Mouse (Mus musculus): ENCODE measurements at regions not wholly inside any gene's neighbourhood (a gene's known extent, or its start where the extent isn't known, plus 50 kb on each side); places are given as distances from the start of the nearest gene placed in this dataset.

GRCm38 (mm10) chr15:103087204-103087603 is 68.5 kb downstream of the Hoxc4 start (continued):
- TF ChIP-seq HCFC1 (IDR thresholded peaks at IDR 0.05; ENCODE audit: low read depth, low read length) (no peak), POLR2AphosphoS5 (IDR thresholded peaks at IDR 0.05; ENCODE audit: borderline replicate concordance, low read depth, low read length) (no peak), SMC3 (IDR thresholded peaks at IDR 0.05; ENCODE audit: low read depth, low read length) (no peak), MAX (IDR thresholded peaks at IDR 0.05; ENCODE audit: low read length) (peak; percentile 82), TBP (IDR thresholded peaks at IDR 0.05; ENCODE audit: low read depth, low read length) (no peak), MXI1 (IDR thresholded peaks at IDR 0.05; ENCODE audit: low read depth, low read length) (peak; percentile 78; the same call in 1 of the 2 replicates), SIN3A (IDR thresholded peaks at IDR 0.05; ENCODE audit: low read length) (peak; percentile 55), MYB (IDR thresholded peaks at IDR 0.05; ENCODE audit: low read depth, low read length) (no peak), KAT2A (conservative IDR thresholded peaks at IDR 0.05; ENCODE audit: low read depth, low read length) (no peak), ZC3H11A (IDR thresholded peaks at IDR 0.05; ENCODE audit: low read depth, low read length) (no peak), TCF12 (IDR thresholded peaks at IDR 0.05; ENCODE audit: low read depth, low read length) (0 out of 2 replicates have a peak, but pooled peaks have one; percentile 23)

GRCm38 (mm10) chr15:103086672-103087069 is 67.9 kb downstream of the Hoxc4 start:
- Histone ChIP-seq H3K9me3 (replicated peaks; ENCODE audit: insufficient read depth, low read length) (no peaks in the 10 kb centered on the region), H3K27ac (ENCODE audit: control insufficient read depth, low read depth, low read length) (no peak overlapping the region), H3K9ac (ENCODE audit: control insufficient read depth, low read depth, low read length, poor library complexity, severe bottlenecking) (no peak overlapping the region), H3K4me1 (ENCODE audit: control insufficient read depth in 1 of 2, insufficient read depth in 2 of 2, low read length in 2 of 2) (peaks cover 13 to 43% of the 10 kb centered on the region in 2 experiments), H3K79me2 (ENCODE audit: control insufficient read depth, insufficient read depth, low read length, poor library complexity) (no peaks in the 10 kb centered on the region), H3K4me3 (ENCODE audit: control insufficient read depth in 1 of 2, insufficient read depth in 1 of 2, low read depth in 2 of 2, low read length in 2 of 2) (no peak overlapping the region), H3K36me3 (ENCODE audit: control insufficient read depth in 1 of 2, insufficient read depth in 2 of 2, low read length in 2 of 2) (peaks cover 0 to 24% of the 10 kb centered on the region in 2 experiments; a peak in 2 of 4 replicates), H3K27me3 (ENCODE audit: control insufficient read depth in 1 of 2, insufficient read depth in 2 of 2, low read length in 2 of 2) (no peaks in the 10 kb centered on the region; a peak in 1 of 4 replicates)
- no peak for DNase-seq (ENCODE audit: low read depth, low spot score)
- no peak for TF ChIP-seq CHD2 (IDR thresholded peaks at IDR 0.05; ENCODE audit: low read length)
- no peak for TF ChIP-seq UBTF (IDR thresholded peaks at IDR 0.05; ENCODE audit: borderline replicate concordance, insufficient read depth, low read depth, low read length)
- TF ChIP-seq RAD21 (IDR thresholded peaks at IDR 0.05; ENCODE audit: low read depth, low read length): no peak
- no peak for TF ChIP-seq TAL1 (IDR thresholded peaks at IDR 0.05; ENCODE audit: low read length)
- TF ChIP-seq GABPA (IDR thresholded peaks at IDR 0.05; ENCODE audit: low read depth, low read length): no peak
- TF ChIP-seq MXI1 (IDR thresholded peaks at IDR 0.05; ENCODE audit: low read depth, low read length): no peak

Measured in MEL (cell line).